Mouse (Mus musculus) activated CD4-positive, CD25-positive, alpha-beta regulatory T cell, adult 9 weeks (primary cell): ENCODE results near the gene Spock1. TPM values are rescaled to one million over a fixed set of nuclear protein-coding genes. Genes with fewer than 3 reads are reported as not detected.

ENCODE experiments used
- polyA plus RNA-seq: library from polyadenylated mRNA; unstranded; fragments of 100-300 nt; shearing (Covaris generic); gene quantifications from one replicate; pipeline ENCODE4 v1.2.1, GENCODE M21; 2017

The Spock1 gene
- polyA plus RNA-seq = not detected

GRCm38 (mm10) chr13:57908266-57908582 lies at the start of gene Spock1:
Spock1 (minus strand) TSS chr13:57908332.

Other genes starting within 250 kb of the Spock1 start
- gene Klhl3, start 205.3 kb upstream of the Spock1 start, polyA plus RNA-seq = 2.5 TPM
- gene Hnrnpa0, start 220.2 kb upstream of the Spock1 start, polyA plus RNA-seq = 7.6 TPM
- 210 TPM for gene Idnk, start 249.3 kb upstream of the Spock1 start, polyA plus RNA-seq